Mouse (Mus musculus) left cerebral cortex, postnatal 25 days (tissue): ENCODE data around the gene Gm10234. TPM values are rescaled to one million over a fixed set of nuclear protein-coding genes. Genes with fewer than 3 reads are reported as not detected.

Experiments
- DNase-seq, 2 experiments: peaks; one replicate each; pipeline ENCODE4 v3.0.0; 2022; ENCODE audit warnings: low spot score in 2 of 2, mixed read lengths in 1 of 2
- intact Hi-C: fragments of 180-260 bp; cut with DNase I; formaldehyde crosslinking; loops from one replicate; pipeline ENCODE4 v1.15.1; 2025
- total RNA-seq, 2 experiments: library from RNA; stranded (reverse); gene quantifications; 2 replicates each; pipeline ENCODE4 v1.2.3; 2021

Gm10234 gene
- total RNA-seq = not detected

- intact Hi-C loops = no loop called here
- DNase-seq = no peak
Measured at GRCm38 (mm10) chr6:95321812-95322211, at the start of gene Gm10234. TSS of gene Gm10234 (plus strand) at chr6:95322112.

- peak in 1 of 2 experiments; percentile 68 for DNase-seq
- intact Hi-C loops = no loop called here
Measured at GRCm38 (mm10) chr6:95277633-95278032, 44.3 kb upstream of the Gm10234 start.

GRCm38 (mm10) chr6:95296025-95296424, 25.9 kb upstream of the Gm10234 start:
- no peak for DNase-seq

GRCm38 (mm10) chr6:95298387-95298786, 23.5 kb upstream of the Gm10234 start:
- no peak for DNase-seq
- intact Hi-C loops = no loop called here

More at GRCm38 (mm10) chr6:95296025-95296424, 25.9 kb upstream of the Gm10234 start:
- intact Hi-C loops = no loop called here

- intact Hi-C loops = no loop called here
- DNase-seq = no peak
Measured at GRCm38 (mm10) chr6:95300658-95301057, 21.3 kb upstream of the Gm10234 start.

- no peak for DNase-seq
- intact Hi-C loops = no loop called here
Measured at GRCm38 (mm10) chr6:95331191-95331590, 9.3 kb downstream of the Gm10234 start.

GRCm38 (mm10) chr6:95334781-95335180, 12.9 kb downstream of the Gm10234 start:
- intact Hi-C loops = no loop called here
- DNase-seq = peak; percentile 4 to 52

- intact Hi-C loops = no loop called here
- no peak for DNase-seq
Measured at GRCm38 (mm10) chr6:95349378-95349777, 27.5 kb downstream of the Gm10234 start.

GRCm38 (mm10) chr6:95353043-95353442, 31.1 kb downstream of the Gm10234 start:
- no peak for DNase-seq
- intact Hi-C loops = no loop called here

- no peak for DNase-seq
- intact Hi-C loops = no loop called here
Measured at GRCm38 (mm10) chr6:95353886-95354285, 32.0 kb downstream of the Gm10234 start.

- peak in 1 of 2 experiments; percentile 73 for DNase-seq
- intact Hi-C loops = no loop called here
Measured at GRCm38 (mm10) chr6:95360084-95360483, 38.2 kb downstream of the Gm10234 start.

GRCm38 (mm10) chr6:95362707-95363106, 40.8 kb downstream of the Gm10234 start:
- intact Hi-C loops = no loop called here
- no peak for DNase-seq

GRCm38 (mm10) chr6:95371811-95372210, 49.9 kb downstream of the Gm10234 start:
- intact Hi-C loops = no loop called here
- peak in 1 of 2 experiments; percentile 67 for DNase-seq

Other genes starting within 250 kb of the Gm10234 start
- gene Kbtbd8, start 204.9 kb upstream of the Gm10234 start, total RNA-seq = 10 to 100 TPM in 1 of 2 experiments, 1 to 10 TPM in 1; 8.5 to 12.9 TPM